Mouse (Mus musculus) retina, adult 2 months (tissue): Measurements from ENCODE around the gene Zfp575.

Experiments used
- DNase-seq: peaks from one replicate; pipeline ENCODE4 v3.0.0-alpha.2; 2012; ENCODE audit warnings: low read depth, low spot score

The Zfp575 gene

GRCm38 (mm10) chr7:24563837-24564206, 23.6 kb downstream of the Zfp575 start:
- no peak for DNase-seq

GRCm38 (mm10) chr7:24563191-24563836, 24.1 kb downstream of the Zfp575 start:
- no peak for DNase-seq

GRCm38 (mm10) chr7:24561450-24561849, 26.0 kb downstream of the Zfp575 start:
- no peak for DNase-seq

GRCm38 (mm10) chr7:24555786-24556185, 31.7 kb downstream of the Zfp575 start:
- DNase-seq, result no peak

GRCm38 (mm10) chr7:24551985-24552759, 35.3 kb downstream of the Zfp575 start:
- DNase-seq, result no peak

- no peak for DNase-seq
Observed at GRCm38 (mm10) chr7:24547534-24548036, 39.9 kb downstream of the Zfp575 start.

GRCm38 (mm10) chr7:24546634-24547389, 40.6 kb downstream of the Zfp575 start:
- peak; percentile 97 for DNase-seq

GRCm38 (mm10) chr7:24546068-24546614, 41.3 kb downstream of the Zfp575 start, which contains the start of the genes Pinlyp and Xrcc1:
Pinlyp (minus strand) TSS chr7:24546118.
Xrcc1 (plus strand) TSS chr7:24546289.
- no peak for DNase-seq

GRCm38 (mm10) chr7:24544506-24544905, 42.9 kb downstream of the Zfp575 start:
- DNase-seq, result no peak

GRCm38 (mm10) chr7:24539686-24540085, 47.8 kb downstream of the Zfp575 start:
- no peak for DNase-seq

- DNase-seq, result no peak
Observed at GRCm38 (mm10) chr7:24538701-24539100, 48.7 kb downstream of the Zfp575 start.

- no peak for DNase-seq
Observed at GRCm38 (mm10) chr7:24538154-24538553, 49.3 kb downstream of the Zfp575 start.

GRCm38 (mm10) chr7:24537591-24537990, 49.9 kb downstream of the Zfp575 start:
- no peak for DNase-seq

- DNase-seq, result no peak
Observed at GRCm38 (mm10) chr7:24537081-24537480, 50.4 kb downstream of the Zfp575 start.

GRCm38 (mm10) chr7:24534301-24534700, 53.1 kb downstream of the Zfp575 start:
- DNase-seq, result no peak
